Mouse (Mus musculus) thymus, postnatal 25 days (tissue): ENCODE measurements around the gene Ube2i.

Source experiments
- DNase-seq: peaks from one replicate; pipeline ENCODE4 v3.0.0; 2022

The Ube2i gene

DNA sequence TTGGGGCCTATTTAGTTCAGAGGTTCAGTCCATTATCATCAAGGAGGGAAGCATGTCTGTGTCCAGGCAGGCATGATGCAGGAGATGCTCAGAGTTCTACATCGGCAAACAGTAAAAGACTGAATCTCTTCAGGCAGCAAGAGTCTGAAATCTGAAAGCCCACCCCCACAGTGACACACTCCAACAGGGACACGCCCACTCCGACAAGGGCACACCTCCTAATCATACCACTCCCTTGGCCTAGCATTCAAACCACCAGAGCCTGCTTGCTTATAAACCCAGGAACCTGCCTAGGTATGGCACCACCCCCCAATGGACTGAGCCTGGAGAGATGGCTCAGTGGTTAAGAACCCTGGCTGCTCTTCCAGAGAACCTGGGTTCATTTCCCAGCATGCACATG lies 59.0 kb downstream of the Ube2i start:
- no peak for DNase-seq
